Mouse (Mus musculus): ENCODE results near the gene Osgep.
A peak's percentile ranks its signal among the peaks of the same experiment; 100 is the strongest.
"Not testable (repeated sequence)": the region's sequence is repeated elsewhere in the genome, so short reads cannot be mapped to it uniquely, and the experiment has no call there.

Osgep gene

GRCm38 (mm10) chr14:50875591-50876230, 49.0 kb downstream of the Osgep start:
- no peak for DNase-seq

GRCm38 (mm10) chr14:50875175-50875574, 49.5 kb downstream of the Osgep start:
- DNase-seq, result no peak

- DNase-seq, result no peak
Measured at GRCm38 (mm10) chr14:50871284-50871683, 53.4 kb downstream of the Osgep start.

GRCm38 (mm10) chr14:50870805-50871143, 53.9 kb downstream of the Osgep start:
- DNase-seq, result no peak

- DNase-seq, result peak; percentile 84
Measured at GRCm38 (mm10) chr14:50869889-50870804, 54.5 kb downstream of the Osgep start, which contains the start of gene Tep1. Gene Tep1 (minus strand): TSS chr14:50870560.

GRCm38 (mm10) chr14:50868656-50869055, 56.0 kb downstream of the Osgep start:
- no peak for DNase-seq

- DNase-seq, result no peak
Measured at GRCm38 (mm10) chr14:50868211-50868610, 56.5 kb downstream of the Osgep start.

- DNase-seq, result no peak
Measured at GRCm38 (mm10) chr14:50866966-50867365, 57.7 kb downstream of the Osgep start.

- not testable (repeated sequence) for DNase-seq
Measured at GRCm38 (mm10) chr14:50865005-50865404, 59.7 kb downstream of the Osgep start.

- DNase-seq, result no peak
Measured at GRCm38 (mm10) chr14:50862641-50863040, 62.1 kb downstream of the Osgep start.
